Mouse (Mus musculus): ENCODE measurements at regions not wholly inside any gene's neighbourhood (a gene's known extent, or its start where the extent isn't known, plus 50 kb on each side); places are given as distances from the start of the nearest gene placed in this dataset.

GRCm38 (mm10) chr10:102943156-102943555, 86.9 kb downstream of the Alx1 start:
- DNase-seq (ENCODE audit: inconsistent age in 2 of 2, low spot score in 1 of 2): no peak

GRCm38 (mm10) chr10:102940823-102941519, 89.0 kb downstream of the Alx1 start:
- no peak for DNase-seq (ENCODE audit: inconsistent age in 2 of 2, low spot score in 1 of 2)

- no peak for DNase-seq (ENCODE audit: inconsistent age in 2 of 2, low spot score in 1 of 2)
Measured at GRCm38 (mm10) chr10:102931445-102931844, 98.6 kb downstream of the Alx1 start.

GRCm38 (mm10) chr10:102928651-102929050, 101.4 kb downstream of the Alx1 start:
- DNase-seq (ENCODE audit: inconsistent age in 2 of 2, low spot score in 1 of 2): no peak

- DNase-seq (ENCODE audit: inconsistent age in 2 of 2, low spot score in 1 of 2): no peak
Measured at GRCm38 (mm10) chr10:102897368-102897767, 132.6 kb downstream of the Alx1 start.

GRCm38 (mm10) chr10:102895952-102896351, 134.1 kb downstream of the Alx1 start:
- no peak for DNase-seq (ENCODE audit: inconsistent age in 2 of 2, low spot score in 1 of 2)

GRCm38 (mm10) chr10:102892373-102892772, 137.6 kb downstream of the Alx1 start:
- DNase-seq (ENCODE audit: inconsistent age in 2 of 2, low spot score in 1 of 2): no peak

- no peak for DNase-seq (ENCODE audit: inconsistent age in 2 of 2, low spot score in 1 of 2)
Measured at GRCm38 (mm10) chr10:102889709-102890108, 140.3 kb downstream of the Alx1 start.

GRCm38 (mm10) chr10:102881824-102882438, 148.1 kb downstream of the Alx1 start:
- DNase-seq (ENCODE audit: inconsistent age in 2 of 2, low spot score in 1 of 2): no peak

- DNase-seq (ENCODE audit: inconsistent age in 2 of 2, low spot score in 1 of 2): peak in 1 of 2 experiments; percentile 62
Measured at GRCm38 (mm10) chr10:102878010-102878409, 152.0 kb downstream of the Alx1 start.

GRCm38 (mm10) chr10:102876946-102877345, 153.1 kb downstream of the Alx1 start:
- no peak for DNase-seq (ENCODE audit: inconsistent age in 2 of 2, low spot score in 1 of 2)

GRCm38 (mm10) chr10:102866920-102867319, 163.1 kb downstream of the Alx1 start:
- no peak for DNase-seq (ENCODE audit: inconsistent age in 2 of 2, low spot score in 1 of 2)

- no peak for DNase-seq (ENCODE audit: inconsistent age in 2 of 2, low spot score in 1 of 2)
Measured at GRCm38 (mm10) chr10:102836567-102837224, 193.3 kb downstream of the Alx1 start.

- DNase-seq (ENCODE audit: inconsistent age in 2 of 2, low spot score in 1 of 2): peak in 1 of 2 experiments; percentile 41
Measured at GRCm38 (mm10) chr10:102835814-102836213, 194.2 kb downstream of the Alx1 start.

- no peak for DNase-seq (ENCODE audit: inconsistent age in 2 of 2, low spot score in 1 of 2)
Measured at GRCm38 (mm10) chr10:102829606-102830005, 200.4 kb downstream of the Alx1 start.

- DNase-seq (ENCODE audit: inconsistent age in 2 of 2, low spot score in 1 of 2): no peak
Measured at GRCm38 (mm10) chr10:102823434-102823833, 206.6 kb downstream of the Alx1 start.

GRCm38 (mm10) chr10:102801391-102801790, 228.6 kb downstream of the Alx1 start:
- DNase-seq (ENCODE audit: inconsistent age in 2 of 2, low spot score in 1 of 2): peak; percentile 36 to 77

GRCm38 (mm10) chr10:102779243-102779642, 250.8 kb downstream of the Alx1 start:
- DNase-seq (ENCODE audit: inconsistent age in 2 of 2, low spot score in 1 of 2): no peak

- DNase-seq (ENCODE audit: inconsistent age in 2 of 2, low spot score in 1 of 2): no peak
Measured at GRCm38 (mm10) chr10:102763696-102764095, 251.7 kb downstream of the Rassf9 start.

GRCm38 (mm10) chr10:102762378-102762777, 250.4 kb downstream of the Rassf9 start:
- no peak for DNase-seq (ENCODE audit: inconsistent age in 2 of 2, low spot score in 1 of 2)

GRCm38 (mm10) chr10:102735207-102735606, 223.2 kb downstream of the Rassf9 start:
- DNase-seq (ENCODE audit: inconsistent age in 2 of 2, low spot score in 1 of 2): peak in 1 of 2 experiments; percentile 73

GRCm38 (mm10) chr10:102732420-102732819, 220.4 kb downstream of the Rassf9 start:
- peak in 1 of 2 experiments; percentile 21 for DNase-seq (ENCODE audit: inconsistent age in 2 of 2, low spot score in 1 of 2)
